Mouse (Mus musculus): ENCODE measurements around the gene Runx2.

DNA sequence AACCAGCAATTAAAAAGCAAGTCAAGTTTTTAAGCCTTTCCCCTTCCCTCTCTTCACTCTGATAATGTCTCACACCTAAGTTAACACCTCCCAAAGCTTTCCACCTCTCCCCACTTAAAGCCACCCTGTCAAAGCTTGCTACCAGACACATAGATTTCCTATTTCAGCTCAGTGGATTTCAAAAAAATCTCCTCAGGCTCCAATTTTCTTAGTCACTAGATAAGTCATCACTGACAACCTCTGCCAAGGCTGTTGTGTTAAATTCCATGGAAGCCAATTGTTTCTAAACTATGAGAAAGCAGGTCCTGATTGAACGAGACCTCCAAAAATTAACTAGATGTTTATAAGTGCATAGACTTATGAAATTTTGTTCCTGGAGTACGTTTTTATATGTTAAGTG, 164.2 kb downstream of the Runx2 start:
- TF ChIP-seq GATA1 (IDR thresholded peaks at IDR 0.05; ENCODE audit: borderline replicate concordance, low read length) (no peak), FLI1 (IDR thresholded peaks at IDR 0.05; ENCODE audit: low read length) (no peak)
